12 mouse cellular contexts compared by ENCODE assay signal in genomic region chr15:31349810-31350341, GRCm38 (mm10). TPM values are rescaled to one million over a fixed set of nuclear protein-coding genes. Genes with fewer than 3 reads are reported as not detected.
DNase-seq lines count a peak whose midpoint lies in the region; ATAC-seq and TF ChIP-seq lines count a peak whose summit lies in the region.
"Had no signal": no experiment of that assay in that cellular context is flagged by ENCODE, and none has a peak within 500 bp of the region (broad histone marks: within the 10 kb centered on the region; RNA-seq: fewer than 3 reads in every experiment).

No protein-coding gene starts in this region.

- ATAC-seq in frontal cortex, adult (ENCODE audit: low TSS enrichment) = peak; percentile 14; the same call in 1 of the 2 replicates

- H3K9ac ChIP-seq in liver, adult 2 months (ENCODE audit: low read depth, low read length) = no peak overlapping the region
- H3K9ac ChIP-seq: limb, embryonic 15.5 days had no signal

- whole genome bisulfite sequencing in liver, adult 2 months = 60% methylated on average over 7 of the region's 7 CpGs

- peaks cover 7% of the 10 kb centered on the region; the same call in 1 of the 2 replicates for H3K4me1 ChIP-seq in liver, adult 2 months (ENCODE audit: control insufficient read depth, insufficient read depth, low read length)
- H3K4me1 ChIP-seq: limb, embryonic 15.5 days had no signal

- no peak overlapping the region for H3K4me3 ChIP-seq in layer of hippocampus, adult 2 months
- no peak overlapping the region for H3K4me3 ChIP-seq in liver, adult 2 months (ENCODE audit: insufficient read depth, low read depth, low read length)
- H3K4me3 ChIP-seq: limb, embryonic 15.5 days had no signal

- no peak for TF ChIP-seq POLR2A in liver, adult 2 months (IDR thresholded peaks at IDR 0.05; ENCODE audit: extremely low read depth, insufficient read depth, low read length)

- TF ChIP-seq CTCF in layer of hippocampus, adult 2 months (conservative IDR thresholded peaks at IDR 0.05) = no peak
- TF ChIP-seq CTCF in liver, adult 2 months (IDR thresholded peaks at IDR 0.05; ENCODE audit: low read depth, low read length) = no peak

- H3K27me3 ChIP-seq in liver, adult 2 months (ENCODE audit: control insufficient read depth, insufficient read depth, low read length) = no peaks in the 10 kb centered on the region
- H3K27me3 ChIP-seq: limb, embryonic 15.5 days had no signal

- peak overlapping the region; percentile 62 for H3K27ac ChIP-seq in layer of hippocampus, adult 2 months
- no peak overlapping the region for H3K27ac ChIP-seq in liver, adult 2 months (replicated peaks; ENCODE audit: insufficient read depth, low read depth, low read length)
- H3K27ac ChIP-seq: limb, embryonic 15.5 days had no signal

- H3K36me3 ChIP-seq in liver, adult 2 months (ENCODE audit: control insufficient read depth, insufficient read depth, low read length) = no peaks in the 10 kb centered on the region
- H3K36me3 ChIP-seq: limb, embryonic 15.5 days had no signal

- H3K79me2 ChIP-seq in liver, adult 2 months (ENCODE audit: control insufficient read depth, insufficient read depth, low read length) = peaks cover 33% of the 10 kb centered on the region

- no peak for DNase-seq in frontal cortex, postnatal 25 days (ENCODE audit: low spot score in 2 of 2)
- DNase-seq in layer of hippocampus, adult 2 months (ENCODE audit: low spot score in 2 of 2) = no peak
- no peak for DNase-seq in layer of hippocampus, postnatal 36 days
- DNase-seq in liver, adult 2 months (ENCODE audit: extremely low read depth, low read depth, low spot score) = peak; percentile 52
- peak; percentile 32 to 51 for DNase-seq in monocyte, adult 2 months (ENCODE audit: low read depth in 1 of 2, low spot score in 2 of 2)
- no peak for DNase-seq in cerebellum, adult 8-10 months
- no peak for DNase-seq in ovary, postnatal 10 days (ENCODE audit: low spot score)
- DNase-seq: cerebellum, adult 11-12 months; gastrocnemius, postnatal 36 days; right cerebral cortex, postnatal 14 days had no signal

RNA-seq across cellular contexts. Expression of gene Ankrd33b, which starts 17.6 kb away (rescaled TPM):
- 10 to 100 TPM; 58.7 to 59.4 TPM for total RNA-seq in layer of hippocampus, adult 2 months (2021)
- total RNA-seq in layer of hippocampus, postnatal 36 days (2021) = 10 to 100 TPM; 53.2 to 54.2 TPM
- total RNA-seq in liver, adult 2 months (2014; rRNA removed) = 13.1 and 14.4 TPM in 2 replicates
- polyA plus RNA-seq in liver, adult 2 months (2012; rRNA removed) = 9.1 and 14.1 TPM in 2 replicates

Comparison
In these comparisons a context has a peak if more than half of its experiments do, and no peak if none do; other contexts are left out.
1. DNase-seq: peak in liver, adult 2 months (single experiment) and monocyte, adult 2 months (2 of 2); none in frontal cortex, postnatal 25 days (0 of 2), layer of hippocampus, adult 2 months (0 of 2), layer of hippocampus, postnatal 36 days (0 of 2), cerebellum, adult 8-10 months (single experiment) and ovary, postnatal 10 days (single experiment).